ENCODE assay signal across 8 mouse cellular contexts in genomic region chr7:142430160-142430678, GRCm38 (mm10). TPM values are rescaled to one million over a fixed set of nuclear protein-coding genes. Genes with fewer than 3 reads are reported as not detected.
A peak's percentile ranks its signal among the peaks of the same experiment; 100 is the strongest.
DNase-seq lines count a peak whose midpoint lies in the region; ATAC-seq lines count a peak whose summit lies in the region.
"Had no signal": no experiment of that assay in that cellular context is flagged by ENCODE, and none has a peak within 500 bp of the region (broad histone marks: within the 10 kb centered on the region; RNA-seq: fewer than 3 reads in every experiment).

No protein-coding gene starts in this region.

- H3K4me1 ChIP-seq in lung, embryonic 15.5 days = peaks cover 72% of the 10 kb centered on the region
- H3K4me1 ChIP-seq in stomach, embryonic 16.5 days (ENCODE audit: control insufficient read depth, insufficient read depth, low read length) = peaks cover 30% of the 10 kb centered on the region

- H3K27ac ChIP-seq in lung, embryonic 15.5 days = peak overlapping the region; percentile 96
- H3K27ac ChIP-seq in stomach, embryonic 16.5 days (ENCODE audit: low read length) = peak overlapping the region; percentile 48

- 6% methylated on average over 12 of the region's 12 CpGs for WGBS in lung, embryonic 15.5 days
- 34% methylated on average over 12 of the region's 12 CpGs for WGBS in stomach, embryonic 16.5 days

- no peak overlapping the region for H3K9ac ChIP-seq in lung, embryonic 15.5 days
- 0 out of 2 replicates have a peak overlapping the region, but pooled peaks have one; percentile 29 for H3K9ac ChIP-seq in stomach, embryonic 16.5 days (ENCODE audit: low read length)

- peak; percentile 41 for DNase-seq in layer of hippocampus, adult 11-12 months (ENCODE audit: low spot score)
- DNase-seq in layer of hippocampus, adult 9-11 months = no peak
- peak; percentile 67 for DNase-seq in fibroblast of lung, adult 2 months (ENCODE audit: low read depth)
- no peak for DNase-seq in embryo, embryonic 11 days

- no peaks in the 10 kb centered on the region for H3K27me3 ChIP-seq in lung, embryonic 15.5 days
- no peaks in the 10 kb centered on the region for H3K27me3 ChIP-seq in stomach, embryonic 16.5 days (ENCODE audit: control insufficient read depth, insufficient read depth, low read length)

- peak; percentile 15 to 44; a peak in 3 of 4 replicates for ATAC-seq in hematopoietic stem cell, adult 5-6 weeks (replicated peaks in 1 of 2; ENCODE audit: insufficient read depth in 1 of 2, low FRiP score in 2 of 2, low TSS enrichment in 1 of 2, low read depth in 1 of 2, poor library complexity in 2 of 2, severe bottlenecking in 2 of 2)
- peak; percentile 89 for ATAC-seq in lung, embryonic 15.5 days (ENCODE audit: borderline replicate concordance, extremely low read depth, low FRiP score, low TSS enrichment)
- ATAC-seq in stomach, embryonic 16.5 days (ENCODE audit: insufficient read depth, low FRiP score) = peak; percentile 43; the same call in 1 of the 2 replicates

- H3K4me2 ChIP-seq in lung, embryonic 15.5 days = peak overlapping the region; percentile 11
- H3K4me2 ChIP-seq in stomach, embryonic 16.5 days (ENCODE audit: low read depth, low read length) = no peak overlapping the region

- no peaks in the 10 kb centered on the region for H3K9me3 ChIP-seq in lung, embryonic 15.5 days
- no peaks in the 10 kb centered on the region for H3K9me3 ChIP-seq in stomach, embryonic 16.5 days (replicated peaks; ENCODE audit: control insufficient read depth, low read length)

- H3K4me3 ChIP-seq in lung, embryonic 15.5 days = no peak overlapping the region
- no peak overlapping the region for H3K4me3 ChIP-seq in stomach, embryonic 16.5 days (replicated peaks; ENCODE audit: low read length)

- no peaks in the 10 kb centered on the region for H3K36me3 ChIP-seq in lung, embryonic 15.5 days
- no peaks in the 10 kb centered on the region for H3K36me3 ChIP-seq in stomach, embryonic 16.5 days (ENCODE audit: control insufficient read depth, insufficient read depth, low read length)

RNA-seq across cellular contexts. Expression of gene Syt8, which starts 4.4 kb away (rescaled TPM):
- not detected in 2 replicates for total RNA-seq in hematopoietic stem cell, adult 5-6 weeks (2017)
- polyA plus RNA-seq in lung, embryonic 15.5 days (2015; fragmentation: Nextera tagmentation; extraction: Ambion mirVana) = 0.34 and 0.87 TPM in 2 replicates
- 31.1 and 50.1 TPM in 2 replicates for polyA plus RNA-seq in stomach, embryonic 16.5 days (2015; fragmentation: Nextera tagmentation; extraction: Ambion mirVana)
- total RNA-seq: liver, adult 2 months had no signal
- polyA plus RNA-seq: liver, adult 2 months had no signal

RNA-seq across cellular contexts. Expression of gene Tnni2, which starts 11.4 kb away (rescaled TPM):
- 8.2 and 12.3 TPM in 2 replicates for total RNA-seq in hematopoietic stem cell, adult 5-6 weeks (2017)
- 2.4 and 7.4 TPM in 2 replicates for polyA plus RNA-seq in lung, embryonic 15.5 days (2015; fragmentation: Nextera tagmentation; extraction: Ambion mirVana)
- polyA plus RNA-seq in stomach, embryonic 16.5 days (2015; fragmentation: Nextera tagmentation; extraction: Ambion mirVana) = 20.2 and 217 TPM in 2 replicates
- polyA plus RNA-seq: liver, adult 2 months had no signal

RNA-seq across cellular contexts. Expression of gene Lsp1, which starts 30.4 kb away (rescaled TPM):
- total RNA-seq in hematopoietic stem cell, adult 5-6 weeks (2017) = 233 and 282 TPM in 2 replicates
- 125 and 130 TPM in 2 replicates for polyA plus RNA-seq in lung, embryonic 15.5 days (2015; fragmentation: Nextera tagmentation; extraction: Ambion mirVana)
- 216 and 235 TPM in 2 replicates for polyA plus RNA-seq in stomach, embryonic 16.5 days (2015; fragmentation: Nextera tagmentation; extraction: Ambion mirVana)

RNA-seq across cellular contexts. Expression of gene Ctsd, which starts 42.4 kb away (rescaled TPM):
- total RNA-seq in hematopoietic stem cell, adult 5-6 weeks (2017) = 123 and 168 TPM in 2 replicates
- 272 and 299 TPM in 2 replicates for polyA plus RNA-seq in lung, embryonic 15.5 days (2015; fragmentation: Nextera tagmentation; extraction: Ambion mirVana)
- polyA plus RNA-seq in stomach, embryonic 16.5 days (2015; fragmentation: Nextera tagmentation; extraction: Ambion mirVana) = 451 and 599 TPM in 2 replicates

RNA-seq across cellular contexts. Expression of gene Gm49369, which starts 47.8 kb away (rescaled TPM):
- 18.0 and 43.2 TPM in 2 replicates for total RNA-seq in hematopoietic stem cell, adult 5-6 weeks (2017)
- polyA plus RNA-seq in lung, embryonic 15.5 days (2015; fragmentation: Nextera tagmentation; extraction: Ambion mirVana) = 0.39 and 0.72 TPM in 2 replicates
- polyA plus RNA-seq in stomach, embryonic 16.5 days (2015; fragmentation: Nextera tagmentation; extraction: Ambion mirVana) = 0.96 TPM in 1 of 2 replicates, not detected in the other

Comparison
In these comparisons a context has a peak if more than half of its experiments do, and no peak if none do; other contexts are left out.
1. DNase-seq: peak in layer of hippocampus, adult 11-12 months (single experiment) and fibroblast of lung, adult 2 months (single experiment); none in layer of hippocampus, adult 9-11 months (single experiment) and embryo, embryonic 11 days (single experiment).
2. ATAC-seq: peak in every context shown above with its lines; median percentile 89 in lung, embryonic 15.5 days; 43 in stomach, embryonic 16.5 days; 30 in hematopoietic stem cell, adult 5-6 weeks.
3. RNA of gene Syt8, which starts 4.4 kb away (polyA plus RNA-seq): 31.1 to 50.1 TPM in stomach, embryonic 16.5 days; 0.34 to 0.87 TPM in lung, embryonic 15.5 days; every median in the first group is over 10 times any median in the second.